Mouse (Mus musculus) lung, adult 2 months (tissue): ENCODE results near the gene Aim2.

ENCODE experiments used
- CTCF ChIP-seq: fragments of 200-500 bp; IDR thresholded peaks from 2 replicates; pipeline ENCODE4 v1.5.1; 2011; ENCODE audit warnings: mild to moderate bottlenecking, low read length, control low read depth; ENCODE audit not compliant: insufficient read depth
- POLR2A ChIP-seq: fragments of 200-500 bp; IDR thresholded peaks from 2 replicates; pipeline ENCODE4 v1.6.1; 2011; ENCODE audit warnings: low read depth, mild to moderate bottlenecking, control low read depth, low read length, borderline replicate concordance; ENCODE audit errors: extremely low read depth

DNA sequence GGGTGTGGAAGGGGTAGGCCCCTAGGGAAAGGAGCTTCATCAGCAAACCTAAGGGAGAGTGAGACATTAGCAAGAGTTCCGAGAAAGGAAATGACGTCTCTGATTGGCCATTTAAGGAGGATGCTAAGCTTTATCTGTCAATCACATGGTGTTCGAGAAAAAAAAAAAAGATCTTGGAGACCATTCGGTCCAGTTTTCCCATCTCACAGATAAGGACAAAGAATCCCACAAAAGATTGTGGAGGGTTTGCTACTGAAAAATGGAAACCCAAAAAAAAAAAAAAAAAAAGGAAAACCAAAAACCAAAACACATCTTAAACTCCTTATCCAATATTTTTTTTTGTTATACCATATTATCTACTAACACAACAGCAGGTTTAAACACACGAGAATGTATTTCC is 1.5 kb upstream of the Aim2 start:
- TF ChIP-seq CTCF = no peak
- no peak for TF ChIP-seq POLR2A
